Mouse (Mus musculus) embryonic fibroblast, embryonic 13.5 days (primary cell): ENCODE results near the gene Gm29666. TPM values are rescaled to one million over a fixed set of nuclear protein-coding genes. Genes with fewer than 3 reads are reported as not detected.
"Not testable (repeated sequence)": the region's sequence is repeated elsewhere in the genome, so short reads cannot be mapped to it uniquely, and the experiment has no call there.

Source experiments
- H3K27ac ChIP-seq: 2 replicates; pipeline ENCODE4 v1.5.1; 2012; ENCODE audit warnings: low read length, control low read depth, inconsistent platforms; ENCODE audit not compliant: insufficient read depth
- H3K4me1 ChIP-seq: 2 replicates; pipeline ENCODE4 v1.6.1; 2011; ENCODE audit warnings: low read length; ENCODE audit not compliant: control insufficient read depth, insufficient read depth
- H3K4me3 ChIP-seq: 2 replicates; pipeline ENCODE4 v1.5.1; 2011; ENCODE audit warnings: mild to moderate bottlenecking, control low read depth, low read length; ENCODE audit not compliant: insufficient read depth
- CTCF ChIP-seq: IDR thresholded peaks from 2 replicates; pipeline ENCODE4 v1.5.1; 2011; ENCODE audit warnings: mild to moderate bottlenecking, control low read depth, low read length, moderate library complexity, borderline replicate concordance; ENCODE audit not compliant: insufficient read depth
- POLR2A ChIP-seq: IDR thresholded peaks from 2 replicates; pipeline ENCODE4 v1.6.1; 2011; ENCODE audit warnings: low read depth, mild to moderate bottlenecking, control low read depth, low read length, moderate library complexity
- polyA plus RNA-seq: library from polyadenylated mRNA; stranded (reverse); fragments of >200 nt; gene quantifications from 2 replicates; pipeline ENCODE4 v1.2.4, GENCODE M21; 2011; ENCODE audit warnings: low read depth; ENCODE audit not compliant: missing spikeins, insufficient read length

The Gm29666 gene
- polyA plus RNA-seq, 1 experiment: 0.28 TPM

DNA sequence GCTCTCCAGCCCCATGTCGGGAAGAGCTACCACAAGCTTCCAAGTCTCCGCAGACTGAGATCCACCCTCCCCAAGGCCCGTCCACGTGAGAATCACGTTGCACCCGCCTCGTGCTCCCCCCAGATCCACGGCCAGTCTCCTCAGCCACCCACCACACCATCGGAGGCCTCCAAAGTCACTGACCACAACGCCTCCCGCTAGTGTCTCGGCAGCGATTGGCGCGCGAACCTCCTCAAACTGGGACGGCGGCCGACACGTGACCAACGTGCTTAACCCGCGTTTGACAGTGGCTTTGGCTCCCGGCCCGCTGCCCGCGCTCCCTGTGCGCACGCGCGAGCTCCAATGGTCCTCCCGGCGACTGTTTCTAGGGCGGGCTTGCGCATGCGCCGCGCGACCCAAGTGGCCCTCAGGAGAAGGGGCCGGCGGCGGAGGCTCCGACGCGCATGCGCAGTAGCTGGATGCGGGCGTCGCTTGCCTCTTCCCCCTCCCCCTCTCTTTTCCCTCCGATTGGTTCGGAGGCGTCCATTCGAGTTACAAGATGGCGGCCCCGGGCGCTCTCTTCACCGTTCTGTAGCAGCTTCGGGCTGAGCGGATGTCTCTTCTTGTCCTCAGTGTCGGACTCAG is 3.2 kb upstream of the Gm29666 start, which contains the start of gene Nup50:
Gene Nup50 (plus strand): TSS at position 528 of the 624 bp plus-strand sequence.
- Histone ChIP-seq H3K4me1 (no peaks in the 10 kb centered on the region; the same call in 1 of the 2 replicates), H3K27ac (peak within 1 kb of the TSS; percentile 88), H3K4me3 (peak within 1 kb of the TSS; percentile 69)
- TF ChIP-seq CTCF (no peak), POLR2A (peak; percentile 92)

DNA sequence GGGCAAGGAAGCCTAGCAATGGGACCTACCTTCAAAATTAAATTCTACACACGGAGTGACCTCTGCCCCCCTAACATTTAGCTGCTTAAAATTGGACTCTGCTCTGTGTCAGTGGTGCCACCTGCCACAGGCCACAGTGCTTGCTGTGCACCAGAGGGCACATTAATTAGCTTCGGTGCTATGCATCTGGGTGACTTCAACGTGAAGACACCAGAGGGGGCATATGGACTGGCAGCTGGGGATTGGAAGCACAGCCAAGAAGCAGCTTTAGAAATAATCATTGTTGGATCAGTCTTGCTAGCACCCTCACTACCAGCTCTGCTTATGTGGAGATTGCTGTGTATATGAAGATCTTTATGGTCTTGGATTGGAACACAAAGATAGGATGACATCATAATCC is 6.6 kb downstream of the Gm29666 start:
- no peak overlapping the region for H3K27ac ChIP-seq
- H3K4me3 ChIP-seq: no peak overlapping the region
- TF ChIP-seq POLR2A (no peak), CTCF (no peak)
- no peaks in the 10 kb centered on the region for H3K4me1 ChIP-seq

DNA sequence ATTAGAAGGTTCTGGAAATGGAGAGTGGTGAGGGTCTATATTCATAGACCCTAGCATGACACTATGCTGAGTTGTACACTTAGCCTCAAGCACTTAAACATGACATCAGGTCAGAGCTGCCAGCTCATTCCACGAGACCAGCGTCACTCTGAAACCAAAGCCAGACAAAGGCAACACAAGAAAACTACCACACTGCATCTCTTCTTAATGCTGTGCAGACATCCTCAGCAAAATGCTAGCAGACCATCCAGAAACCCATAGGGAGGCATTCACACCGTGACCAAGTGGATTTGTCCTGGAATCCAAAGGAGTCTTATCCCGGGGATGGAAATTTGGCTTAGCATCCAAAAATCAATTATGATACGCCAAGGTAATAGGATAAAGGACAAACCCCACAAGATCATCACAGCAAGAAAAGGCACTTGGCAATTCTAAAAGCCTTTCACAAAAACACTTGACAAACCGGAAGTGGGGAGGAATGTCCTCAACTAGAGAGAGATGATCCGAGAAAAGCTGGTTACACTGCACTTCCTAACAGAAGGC is 15.9 kb downstream of the Gm29666 start:
- TF ChIP-seq POLR2A: no peak
- no peak for TF ChIP-seq CTCF
- H3K27ac ChIP-seq: no peak overlapping the region
- no peaks in the 10 kb centered on the region for H3K4me1 ChIP-seq
- H3K4me3 ChIP-seq: no peak overlapping the region

DNA sequence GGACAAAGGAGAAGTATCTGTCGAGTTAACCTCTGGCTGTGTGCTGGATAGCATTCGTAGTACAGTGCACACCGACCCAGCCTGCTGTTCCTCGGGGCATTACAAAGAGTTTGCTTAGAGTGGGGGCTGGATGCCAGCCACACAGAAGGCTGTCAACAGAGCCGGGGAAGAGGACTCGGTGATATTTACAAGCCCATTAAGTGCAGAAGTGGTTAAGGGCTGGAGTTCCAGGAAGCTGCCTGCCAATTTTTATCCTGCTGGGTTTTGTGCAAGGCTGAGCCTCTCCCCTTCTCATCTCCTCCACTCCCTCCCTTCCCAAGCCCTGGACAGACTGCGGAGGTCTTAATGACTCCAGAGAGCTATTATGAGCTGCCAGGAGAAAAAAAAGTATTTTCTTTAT is 21.8 kb downstream of the Gm29666 start:
- Histone ChIP-seq H3K27ac (no peak overlapping the region), H3K4me1 (no peaks in the 10 kb centered on the region), H3K4me3 (no peak overlapping the region)
- TF ChIP-seq CTCF (no peak), POLR2A (no peak)

DNA sequence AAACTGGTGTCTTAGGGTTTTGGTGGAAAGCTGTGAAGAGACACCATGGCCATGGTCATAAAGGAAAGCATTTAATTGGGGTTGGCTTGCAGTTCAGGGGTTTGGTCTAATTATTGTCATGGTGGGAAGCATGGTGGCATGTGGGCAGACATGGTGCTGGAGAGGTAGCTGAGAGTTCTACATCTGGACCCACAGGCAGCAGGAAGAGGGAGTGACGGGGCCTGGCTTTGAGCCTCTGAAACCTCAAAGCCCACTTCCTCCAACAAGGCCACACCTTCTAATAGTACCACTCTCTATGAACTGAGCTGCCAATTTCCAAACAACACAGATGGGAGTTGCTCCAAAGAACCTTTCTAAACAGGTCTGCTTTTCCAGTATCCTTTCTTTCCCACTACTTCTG is 23.2 kb downstream of the Gm29666 start:
- H3K4me1 ChIP-seq: no peaks in the 10 kb centered on the region
- H3K27ac ChIP-seq: no peak overlapping the region
- TF ChIP-seq POLR2A (no peak), CTCF (no peak)

DNA sequence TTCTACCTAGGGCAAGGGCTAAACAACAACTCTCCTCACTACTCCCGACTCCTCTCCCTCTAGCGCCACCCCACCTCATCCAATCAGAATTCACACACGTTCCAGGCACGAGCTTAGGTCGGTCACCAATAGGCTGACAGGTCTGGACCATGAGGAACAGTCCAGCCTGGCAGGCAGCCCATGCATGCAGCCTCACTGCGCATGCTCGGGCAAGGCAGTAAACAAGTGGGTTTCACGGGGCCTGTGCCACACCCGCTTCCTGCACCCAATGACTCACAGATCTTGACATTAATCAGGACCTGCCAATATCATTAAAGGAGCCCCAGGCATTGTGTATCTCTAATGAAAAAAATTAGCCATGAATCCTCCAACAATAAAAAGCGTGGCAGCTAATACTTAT is 23.6 kb downstream of the Gm29666 start:
- H3K4me3 ChIP-seq, H3K4me1 ChIP-seq, H3K27ac ChIP-seq: not testable (repeated sequence)

More for the DNA sequence above, 23.2 kb downstream of the Gm29666 start:
- H3K4me3 ChIP-seq: no peak overlapping the region

DNA sequence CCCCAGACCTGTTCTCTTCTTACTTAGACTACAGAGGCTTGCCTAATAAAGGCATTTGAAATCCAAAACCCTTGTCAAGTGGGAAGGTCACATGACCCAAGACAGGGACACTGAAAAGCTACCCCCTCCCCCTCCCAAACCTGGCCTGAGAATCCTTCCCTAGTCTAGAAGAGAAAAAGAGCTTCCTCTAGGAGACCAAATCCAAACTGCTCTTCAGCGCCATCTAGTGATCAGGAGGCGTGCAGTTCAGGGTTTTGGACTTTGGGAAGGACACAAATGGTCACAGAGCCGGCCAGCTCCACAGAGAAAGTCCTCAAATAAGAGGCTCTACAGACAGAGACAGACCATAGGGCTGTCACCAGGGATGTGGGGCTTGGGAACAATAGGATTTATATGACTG is 28.2 kb downstream of the Gm29666 start:
- Histone ChIP-seq H3K27ac (no peak overlapping the region), H3K4me1 (no peaks in the 10 kb centered on the region), H3K4me3 (no peak overlapping the region)
- TF ChIP-seq POLR2A (no peak), CTCF (peak; percentile 70; the same call in 1 of the 2 replicates)

DNA sequence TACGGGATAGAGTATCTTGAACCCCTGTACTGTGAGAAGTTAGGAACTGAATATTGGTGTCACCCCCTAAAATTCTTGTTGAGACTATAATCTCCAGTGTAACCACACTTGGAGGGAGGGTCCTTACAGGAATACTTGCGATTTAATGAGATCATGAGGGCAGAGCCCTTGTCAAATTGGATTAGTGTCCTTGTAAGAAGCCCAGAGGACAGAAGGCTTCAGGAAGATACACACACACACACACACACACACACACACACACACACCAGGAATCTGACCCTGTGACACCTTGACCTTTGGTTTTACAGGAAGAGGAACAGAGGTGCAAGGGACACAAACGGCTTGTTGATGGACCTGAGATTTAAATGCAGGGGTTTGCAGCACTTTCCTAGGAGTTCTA is 28.6 kb downstream of the Gm29666 start:
- TF ChIP-seq CTCF (no peak), POLR2A (no peak)
- no peak overlapping the region for H3K27ac ChIP-seq
- H3K4me3 ChIP-seq: no peak overlapping the region
- no peaks in the 10 kb centered on the region for H3K4me1 ChIP-seq

DNA sequence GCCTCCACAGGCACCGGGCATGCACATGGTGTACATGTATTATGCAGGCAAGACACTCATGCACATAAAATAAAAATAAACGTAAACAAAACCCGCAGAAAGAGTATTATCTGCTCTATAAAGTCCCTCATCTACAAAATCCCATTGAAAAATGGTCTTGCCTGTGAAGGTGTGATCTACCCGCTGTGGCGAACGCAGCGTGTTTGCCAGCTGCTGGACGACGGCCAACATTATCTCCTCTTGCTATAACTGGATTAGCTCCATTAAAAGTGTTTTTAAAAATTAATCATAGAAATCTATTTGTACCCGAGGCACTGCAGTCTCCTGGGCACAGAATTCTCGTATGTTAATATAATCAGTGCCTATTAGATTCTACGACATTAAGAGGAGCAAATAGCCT is 31.8 kb downstream of the Gm29666 start:
- no peak for TF ChIP-seq POLR2A
- no peak for TF ChIP-seq CTCF
- H3K4me3 ChIP-seq: no peak overlapping the region
- H3K27ac ChIP-seq: no peak overlapping the region
- no peaks in the 10 kb centered on the region for H3K4me1 ChIP-seq

DNA sequence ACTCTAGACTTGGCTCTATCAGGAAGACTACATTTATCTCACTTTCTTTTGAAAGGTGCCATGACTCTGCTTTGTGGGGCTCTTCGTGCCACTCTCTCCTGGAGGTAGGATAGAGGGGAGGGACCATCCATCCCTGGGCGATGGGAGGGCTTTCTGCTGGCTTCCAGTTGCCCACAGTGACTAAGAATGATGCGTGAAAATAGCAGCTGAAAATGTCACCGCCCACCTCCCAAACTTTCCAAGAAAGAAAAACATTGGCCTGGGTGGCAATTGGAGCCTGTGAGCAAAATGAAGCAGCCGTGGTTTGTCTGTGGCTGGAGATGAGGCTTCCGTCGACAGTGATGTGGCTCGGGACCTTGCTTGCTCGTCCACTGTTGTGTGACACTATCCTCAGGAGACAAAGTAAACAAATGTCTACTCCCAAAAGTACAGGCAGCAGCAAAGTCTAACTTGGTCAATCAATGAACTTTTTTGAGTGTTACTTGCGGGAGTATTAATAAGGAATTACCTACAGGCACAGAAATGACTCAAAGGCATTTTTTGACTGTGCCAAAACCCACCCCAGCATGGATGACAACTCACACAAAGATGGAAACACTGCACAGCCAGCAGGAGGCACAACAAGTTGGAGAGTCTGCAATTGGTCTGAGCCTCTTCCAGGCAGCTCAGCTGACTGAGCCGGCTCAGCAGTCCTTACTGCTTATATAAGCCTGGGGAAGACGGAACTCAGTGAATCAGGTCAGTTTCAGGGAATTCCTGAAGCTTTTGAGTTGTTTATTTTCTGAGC is 42.6 kb downstream of the Gm29666 start:
- H3K4me1 ChIP-seq: no peaks in the 10 kb centered on the region; the same call in 1 of the 2 replicates
- H3K27ac ChIP-seq: no peak overlapping the region
- H3K4me3 ChIP-seq: no peak overlapping the region
- no peak for TF ChIP-seq CTCF
- no peak for TF ChIP-seq POLR2A

DNA sequence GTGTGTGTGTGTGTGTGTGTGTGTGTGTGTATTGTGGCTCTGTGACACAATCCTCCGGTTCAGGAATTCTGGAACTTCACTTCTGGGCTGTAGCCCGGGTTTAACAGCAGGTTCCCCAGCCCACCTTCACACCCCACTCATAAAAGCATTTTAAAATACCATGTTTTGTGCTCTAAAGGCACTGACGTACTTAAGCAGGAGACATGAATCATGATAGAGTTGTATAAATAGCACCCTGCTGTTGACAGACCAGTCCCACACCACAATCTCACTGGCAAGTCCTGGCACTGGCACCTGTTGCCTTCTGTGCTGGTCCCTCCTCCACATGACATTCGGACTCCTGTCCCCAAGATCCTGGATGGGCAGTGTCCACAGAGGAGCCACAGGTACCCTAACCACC is 46.0 kb downstream of the Gm29666 start:
- TF ChIP-seq POLR2A: no peak
- no peak for TF ChIP-seq CTCF
- Histone ChIP-seq H3K4me3 (no peak overlapping the region), H3K27ac (no peak overlapping the region), H3K4me1 (no peaks in the 10 kb centered on the region)
